Mouse (Mus musculus) cerebellum, postnatal 10 days (tissue): ENCODE data around the gene Cplx3.

Experiments used
- DNase-seq, 2 experiments: peaks; one replicate each; pipeline ENCODE4 v3.0.0; 2021; ENCODE audit warnings: mixed read lengths in 2 of 2

The Cplx3 gene

DNA sequence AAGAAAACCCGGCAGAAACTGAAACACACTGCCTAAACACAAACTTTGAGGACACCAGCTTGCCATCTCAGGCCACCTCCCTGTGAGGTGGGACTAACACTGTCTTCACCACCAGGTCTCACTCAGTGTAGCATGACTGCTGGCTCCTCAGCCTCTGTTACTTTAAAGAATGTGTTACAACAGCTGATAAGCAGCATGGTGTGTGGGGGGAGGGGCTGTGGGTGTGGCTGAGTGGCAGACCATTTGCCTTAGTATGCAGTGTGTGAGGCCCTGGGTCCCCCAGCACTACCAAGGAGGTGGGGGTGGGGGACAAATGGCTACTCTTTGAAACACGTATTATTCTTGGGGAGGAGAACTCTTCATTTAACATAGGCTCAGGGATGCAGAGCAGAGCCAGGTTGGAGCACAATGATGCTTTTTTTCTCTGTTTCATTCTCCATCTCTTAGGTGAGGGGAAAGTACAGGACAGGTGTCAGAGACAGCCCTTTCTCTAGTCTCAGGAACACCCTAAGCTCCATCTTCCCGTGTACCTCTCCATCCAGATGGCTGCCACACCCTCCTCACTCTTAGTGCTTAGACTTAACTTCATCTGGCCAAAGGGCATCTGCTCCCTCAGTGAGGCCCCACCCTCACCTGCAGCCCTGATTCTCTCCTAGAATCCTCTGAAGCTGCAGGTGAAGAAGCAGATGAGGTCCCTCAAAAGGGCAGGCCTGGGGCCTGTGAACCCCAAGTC, 5.3 kb downstream of the Cplx3 start:
- peak; percentile 57 to 66 for DNase-seq

DNA sequence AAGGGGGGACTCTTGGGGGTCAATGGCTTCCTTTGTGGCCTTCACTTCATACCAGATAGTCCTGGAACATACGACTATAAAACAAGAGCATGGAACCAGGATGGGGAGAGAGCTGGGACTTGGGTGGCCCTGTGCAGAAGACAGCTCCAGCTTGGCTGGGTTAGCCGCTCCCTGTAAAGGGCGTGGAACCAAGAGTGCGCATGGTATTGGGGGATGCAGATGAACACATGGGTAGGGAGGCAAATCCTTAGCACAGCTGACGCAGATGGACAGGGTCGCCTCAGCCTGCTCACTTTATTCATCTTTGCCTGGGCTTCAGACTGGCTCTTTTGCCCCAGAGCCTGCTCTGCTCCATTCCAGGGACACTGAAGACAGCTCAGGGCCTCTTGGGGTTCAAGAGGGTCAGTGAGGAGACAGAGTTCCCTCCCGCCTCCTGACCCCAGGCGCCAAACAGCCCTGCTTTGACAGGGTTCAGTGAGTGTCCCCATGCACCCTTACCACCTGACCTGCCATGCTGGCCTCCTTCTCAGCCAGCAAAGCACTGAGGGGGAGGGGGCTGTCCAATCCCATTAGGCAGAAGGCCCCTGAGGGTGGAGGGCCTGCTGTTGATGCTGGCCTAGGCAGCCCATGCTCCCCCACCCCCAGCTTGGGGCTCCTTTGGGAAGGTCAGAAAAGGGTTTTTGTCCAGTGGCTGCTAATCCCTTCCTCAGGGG, 7.1 kb downstream of the Cplx3 start:
- DNase-seq = peak; percentile 59 to 65

DNA sequence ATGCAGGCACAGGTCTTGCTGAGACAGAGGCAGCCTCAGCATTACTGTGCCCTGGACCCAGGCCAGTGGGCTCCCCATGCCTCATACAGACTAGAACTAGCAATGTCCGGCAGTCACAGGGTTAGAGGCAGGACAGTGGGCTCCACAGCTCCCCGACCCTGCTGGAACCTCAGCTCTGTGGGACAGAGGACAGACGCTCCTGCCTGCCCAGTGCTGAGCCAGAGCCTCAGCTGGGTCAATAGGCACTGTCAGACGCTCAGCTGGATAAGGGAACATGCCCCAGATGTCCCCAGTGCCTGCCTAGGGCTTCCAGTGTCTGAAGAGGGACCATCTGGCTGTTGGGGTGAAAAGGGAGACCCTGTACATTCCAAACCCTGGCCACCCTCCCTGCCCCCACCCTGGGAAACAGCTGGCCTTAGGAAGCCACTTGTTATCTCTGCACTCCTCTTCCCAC, 8.1 kb downstream of the Cplx3 start:
- peak; percentile 58 to 62 for DNase-seq

DNA sequence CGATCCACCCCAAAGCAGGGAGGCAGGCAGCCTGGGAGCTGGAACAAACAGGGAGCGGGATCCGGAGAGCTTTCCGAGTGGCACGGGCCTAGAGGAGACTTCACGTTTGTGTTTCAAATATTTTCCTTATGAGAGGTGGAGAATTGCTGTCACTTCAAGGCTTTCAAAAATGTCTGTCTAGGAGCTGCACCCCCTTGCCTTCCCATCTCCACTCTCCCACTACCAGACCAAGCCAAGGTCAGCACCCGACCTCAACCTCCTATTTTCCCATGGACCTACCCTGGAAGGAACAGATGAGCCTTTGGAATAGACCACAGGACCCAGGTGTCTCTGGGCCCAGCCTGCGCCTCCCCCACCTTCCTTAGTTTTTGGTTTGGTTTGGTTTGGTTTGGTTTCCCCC, 8.8 kb downstream of the Cplx3 start:
- DNase-seq = no peak

DNA sequence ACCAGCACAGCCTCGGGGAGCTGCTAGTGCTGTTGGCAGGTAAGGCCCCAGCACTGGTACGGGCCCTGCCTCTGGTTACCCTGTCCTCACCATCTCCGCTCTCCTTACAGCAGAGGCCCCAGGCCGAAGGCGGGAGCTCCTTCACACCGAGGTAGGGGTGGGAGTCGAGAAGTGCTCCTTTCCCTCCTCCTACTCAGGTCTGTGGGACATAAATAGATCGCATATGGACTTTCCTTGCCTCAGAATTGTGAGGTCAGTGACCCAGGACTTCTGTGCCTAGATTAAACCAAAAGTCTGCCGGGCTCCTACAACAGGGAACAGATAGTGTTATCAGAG, 11.9 kb downstream of the Cplx3 start:
- DNase-seq = no peak

DNA sequence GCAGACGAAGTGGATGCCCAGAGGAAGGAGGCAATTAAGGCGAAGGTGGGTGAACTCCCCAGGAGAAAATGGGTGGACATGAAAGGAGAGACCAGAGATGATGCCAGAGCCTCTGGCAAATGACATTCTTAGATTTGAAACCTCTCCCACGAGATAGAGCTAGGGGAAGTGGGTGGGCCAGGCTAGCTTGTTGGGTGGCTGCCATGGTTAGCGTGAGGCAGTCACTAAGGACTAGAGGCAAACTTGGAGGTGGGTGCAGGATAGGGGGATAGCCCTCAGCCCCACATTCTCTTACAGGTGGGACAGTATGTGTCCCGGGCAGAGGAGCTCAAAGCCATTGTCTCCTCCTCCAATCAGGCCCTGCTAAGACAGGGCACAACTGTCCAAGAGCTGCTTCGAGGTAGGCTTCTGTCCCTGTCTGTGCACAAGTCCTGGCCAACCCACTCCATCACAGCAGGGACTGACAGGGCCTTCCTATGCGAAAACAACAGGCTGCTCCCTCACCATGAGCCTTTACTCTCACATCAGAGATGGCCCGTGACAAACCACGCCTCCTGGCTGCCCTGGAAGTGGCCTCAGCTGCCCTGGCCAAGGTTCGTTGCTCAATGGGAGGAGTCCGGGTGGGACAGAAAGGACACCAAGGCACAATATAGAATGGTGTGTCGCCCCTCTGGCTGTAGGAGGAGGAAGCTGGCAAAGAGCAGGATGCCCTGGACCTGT, 12.5 kb downstream of the Cplx3 start:
- DNase-seq = peak in 1 of 2 experiments; percentile 54

DNA sequence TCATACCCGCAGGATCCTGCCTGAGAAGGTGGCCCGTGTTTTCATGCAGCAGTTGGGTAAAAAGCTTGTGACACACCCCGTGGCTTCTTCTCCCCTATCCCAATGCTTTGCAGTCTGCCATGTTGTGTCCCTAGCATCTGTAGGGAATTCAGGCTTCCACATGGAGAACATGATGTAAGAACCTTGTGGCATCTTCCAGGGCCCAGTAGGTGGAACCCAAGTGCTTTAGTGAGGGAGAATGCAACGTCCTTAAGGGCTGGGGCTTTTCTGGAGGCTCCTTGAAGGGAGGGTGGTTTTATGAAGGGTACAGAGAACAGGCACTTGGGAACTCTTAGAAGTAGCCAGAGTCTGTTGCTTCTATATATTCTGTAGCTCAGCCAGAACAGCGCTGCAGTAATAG, 15.4 kb downstream of the Cplx3 start:
- DNase-seq = peak; percentile 52 to 55

DNA sequence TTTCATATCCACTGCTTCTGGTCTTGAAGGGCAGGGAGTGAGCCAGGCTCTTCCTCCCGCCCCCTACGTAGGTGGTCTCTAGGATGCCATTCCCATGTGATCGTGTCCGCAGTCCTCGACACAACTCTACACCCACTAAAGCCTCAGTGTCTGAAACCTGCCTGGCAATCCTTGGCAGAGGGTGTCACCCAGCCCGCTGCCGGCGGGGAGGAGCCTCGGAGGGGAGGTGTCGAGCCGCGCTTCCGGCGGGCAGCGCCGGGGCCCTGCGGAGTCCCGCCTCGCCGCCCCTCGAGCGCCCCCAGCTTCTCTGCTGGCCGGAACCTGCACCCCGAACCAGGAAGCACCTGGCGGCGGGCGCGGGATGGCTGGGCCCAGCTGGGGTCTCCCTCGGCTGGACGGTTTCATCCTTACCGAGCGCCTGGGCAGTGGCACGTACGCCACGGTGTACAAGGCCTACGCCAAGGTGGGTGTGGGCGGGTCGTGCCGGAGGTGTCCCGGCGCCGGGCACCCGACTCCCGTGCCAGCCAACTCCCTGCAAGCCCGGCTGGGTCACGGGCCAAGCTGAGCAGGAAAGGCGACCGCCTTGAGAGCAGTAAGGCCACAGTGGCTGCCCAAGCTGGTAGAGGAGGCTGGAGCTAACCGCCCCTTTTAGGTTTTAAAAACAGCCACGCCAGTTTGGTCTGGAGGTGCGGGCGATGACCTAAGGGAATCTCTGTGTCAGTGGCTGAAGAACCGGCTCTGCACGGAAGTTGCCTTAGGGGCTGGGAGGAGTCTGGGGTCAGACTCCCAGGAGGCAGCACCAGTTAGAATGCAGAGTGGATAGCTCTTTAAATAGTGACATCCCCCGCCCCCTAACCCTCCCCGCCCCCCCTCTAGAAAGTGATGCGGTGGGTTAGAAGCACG, 16.6 kb downstream of the Cplx3 start, which contains the start of gene Ulk3:
Gene Ulk3, plus strand, starts transcription at position 229 of the 903 bp plus-strand sequence.
- DNase-seq = peak; percentile 81 to 87

DNA sequence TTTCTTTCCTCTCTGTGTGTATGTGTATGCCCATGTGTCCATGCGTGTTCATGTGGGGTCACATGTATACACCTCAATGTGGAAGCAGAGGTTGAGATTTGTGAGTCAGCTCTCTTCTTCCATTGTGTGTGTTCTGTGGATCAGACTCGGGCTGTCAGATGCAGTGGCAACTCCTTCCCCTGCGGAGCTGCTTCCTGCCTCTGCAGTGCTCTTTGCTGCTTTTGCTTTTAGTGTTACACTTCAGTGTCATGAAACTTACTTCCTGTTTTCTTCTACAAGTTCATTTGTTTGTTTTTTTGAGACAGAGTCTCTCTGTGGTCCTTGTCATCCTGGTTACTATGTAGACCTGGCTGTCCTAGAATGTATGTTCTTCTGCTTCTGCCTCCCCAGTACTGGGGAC, 21.1 kb downstream of the Cplx3 start:
- no peak for DNase-seq

DNA sequence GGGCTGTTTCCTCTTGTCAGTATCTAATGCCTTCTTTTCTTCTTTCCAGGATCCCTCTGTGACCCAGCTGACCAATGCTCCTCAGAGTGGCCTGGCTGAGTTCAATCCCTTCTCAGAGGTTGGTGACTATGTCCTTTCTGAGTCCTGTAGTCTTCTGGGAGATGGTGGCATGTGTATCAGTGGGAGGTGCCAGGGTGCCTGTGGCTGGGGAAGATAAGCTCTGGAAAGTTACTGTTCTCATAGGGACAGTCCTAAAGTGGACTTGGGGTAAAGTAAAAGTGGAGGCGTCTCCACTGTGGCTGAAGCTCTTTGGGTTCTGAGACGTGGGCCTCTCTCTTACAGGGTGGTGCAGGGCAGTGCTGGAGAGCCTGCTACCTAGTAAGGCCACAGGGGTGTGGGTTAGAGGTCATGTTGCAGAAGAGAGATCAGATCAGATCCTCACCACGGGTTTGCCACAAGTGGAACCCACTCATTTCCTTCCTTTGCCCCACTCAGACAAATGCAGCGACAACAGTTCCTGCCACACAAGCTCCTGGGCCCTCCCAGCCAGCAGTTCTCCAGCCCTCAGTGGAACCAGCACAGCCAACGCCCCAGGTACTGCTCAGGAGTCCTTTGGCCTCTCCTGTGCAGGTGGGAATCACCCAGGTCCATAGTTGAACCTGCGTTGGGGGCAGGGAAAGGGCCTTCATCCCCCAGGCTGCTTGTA, 28.8 kb downstream of the Cplx3 start:
- no peak for DNase-seq

DNA sequence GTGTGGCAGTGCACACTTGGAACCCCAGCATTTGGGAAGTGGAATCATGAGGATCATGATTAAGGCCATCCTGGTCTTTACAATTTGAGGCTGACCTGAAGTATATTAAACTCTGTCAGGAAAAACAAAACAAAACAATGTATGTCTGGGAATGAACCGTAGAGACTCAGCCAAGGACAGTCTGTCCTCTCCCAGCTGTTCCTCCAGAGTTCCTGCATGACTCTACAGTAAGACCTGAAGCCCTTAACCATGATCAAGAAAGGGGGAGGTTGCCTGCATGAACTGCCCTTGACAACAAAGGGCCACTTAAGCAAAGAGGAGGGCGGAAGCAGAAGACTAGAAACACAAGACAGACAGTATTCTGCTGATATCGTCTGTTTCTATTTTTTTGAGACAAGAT, 30.5 kb downstream of the Cplx3 start:
- DNase-seq = no peak

DNA sequence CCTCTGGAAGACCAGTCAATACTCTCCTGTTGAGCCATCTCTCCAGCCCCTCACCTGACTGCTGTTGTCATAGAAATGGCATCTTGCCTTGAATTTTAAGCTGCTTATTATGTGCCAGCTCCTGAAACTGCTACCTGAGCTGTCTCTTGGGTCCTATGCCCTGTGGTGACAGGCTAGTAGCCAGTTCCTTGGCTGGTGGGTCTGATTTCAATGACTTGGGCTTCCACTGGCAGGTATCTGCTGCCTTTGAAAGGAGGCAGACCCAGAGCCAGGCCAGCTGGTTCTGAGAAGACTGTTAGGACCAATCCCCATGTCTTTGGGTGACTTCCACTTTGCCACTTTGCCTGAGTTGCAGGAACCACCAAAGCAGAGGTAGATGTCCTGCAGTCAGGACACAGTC, 31.7 kb downstream of the Cplx3 start:
- no peak for DNase-seq

DNA sequence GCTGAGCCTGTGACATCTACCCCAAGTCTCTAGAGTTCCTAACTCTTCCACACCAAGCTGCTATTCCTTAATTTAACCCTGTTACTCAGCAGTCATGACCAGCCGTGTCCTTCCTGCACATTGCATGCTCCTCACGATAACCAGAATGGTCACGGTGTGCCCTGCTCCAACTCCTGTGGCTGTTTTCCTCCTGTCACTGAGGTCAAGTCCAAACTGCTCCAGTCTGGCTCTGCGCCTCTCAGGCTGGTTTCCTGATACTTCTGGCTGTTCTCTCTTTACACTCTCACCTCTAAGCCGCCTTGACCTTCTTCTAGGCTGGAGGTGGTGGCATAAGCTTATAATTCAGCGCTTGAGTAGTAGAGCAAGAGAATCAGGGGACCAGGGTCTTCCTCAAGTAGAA, 37.6 kb downstream of the Cplx3 start:
- DNase-seq = no peak

DNA sequence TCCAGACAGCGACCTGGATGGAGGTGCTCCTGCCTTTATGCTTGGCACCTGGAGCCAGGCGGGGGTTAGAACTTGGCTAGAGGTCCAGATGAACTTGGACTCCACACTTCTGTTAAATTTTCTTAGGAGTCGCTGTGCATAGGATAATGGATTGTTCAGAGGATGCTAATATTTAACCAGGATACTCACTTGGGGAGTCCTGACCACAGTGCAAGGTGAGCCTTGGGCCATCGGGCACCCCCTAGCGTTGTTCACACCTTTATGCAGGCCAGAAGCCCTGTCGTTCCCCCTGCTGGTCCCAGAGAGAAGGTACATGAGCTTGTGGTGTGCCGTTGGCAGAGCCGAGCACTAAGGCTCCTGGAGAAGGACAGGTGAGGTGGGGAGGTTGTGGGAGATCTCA, 39.2 kb downstream of the Cplx3 start:
- no peak for DNase-seq

DNA sequence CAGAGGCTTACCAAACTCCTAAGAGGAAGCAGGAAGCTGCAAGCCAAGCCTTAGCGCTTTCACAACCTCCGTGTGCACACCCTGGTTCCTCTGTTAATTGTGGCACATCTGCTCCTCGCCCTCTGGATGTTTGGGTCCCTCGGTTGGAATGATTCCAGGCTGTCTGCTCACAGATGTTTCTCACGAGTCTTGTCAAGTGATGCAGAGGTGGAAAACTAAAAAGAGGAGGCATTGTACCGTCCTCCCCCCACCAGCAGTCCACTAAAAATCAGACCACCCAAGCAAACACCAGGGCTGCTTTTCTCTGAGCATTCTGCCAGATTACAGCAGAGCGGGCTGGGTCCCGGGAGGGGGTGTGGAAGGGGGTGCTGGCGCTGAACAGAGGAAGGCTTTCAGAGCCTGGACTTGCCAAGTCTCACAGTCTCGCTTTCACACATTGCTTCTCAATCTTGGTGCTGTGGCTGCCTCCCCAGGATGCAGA, 40.3 kb downstream of the Cplx3 start:
- peak; percentile 58 to 76 for DNase-seq

DNA sequence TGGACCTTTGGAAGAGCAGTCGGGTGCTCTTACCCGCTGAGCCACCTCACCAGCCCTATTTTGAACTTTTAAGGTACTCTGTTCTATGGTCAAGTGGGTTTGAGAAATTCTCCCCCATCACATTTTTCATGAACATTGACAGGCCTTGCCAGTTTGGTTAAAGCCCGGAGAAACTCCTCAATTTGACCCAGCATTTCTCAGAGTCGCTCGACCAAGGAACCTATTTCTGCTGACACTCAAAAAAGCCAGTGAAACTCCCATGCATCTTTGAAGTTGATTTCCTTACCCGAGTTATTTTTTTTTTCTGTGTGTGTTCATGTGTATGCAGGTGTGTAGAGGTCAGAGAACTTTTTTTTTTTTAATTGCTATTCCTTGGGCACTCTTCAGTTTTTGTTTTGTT, 41.5 kb downstream of the Cplx3 start:
- no peak for DNase-seq

DNA sequence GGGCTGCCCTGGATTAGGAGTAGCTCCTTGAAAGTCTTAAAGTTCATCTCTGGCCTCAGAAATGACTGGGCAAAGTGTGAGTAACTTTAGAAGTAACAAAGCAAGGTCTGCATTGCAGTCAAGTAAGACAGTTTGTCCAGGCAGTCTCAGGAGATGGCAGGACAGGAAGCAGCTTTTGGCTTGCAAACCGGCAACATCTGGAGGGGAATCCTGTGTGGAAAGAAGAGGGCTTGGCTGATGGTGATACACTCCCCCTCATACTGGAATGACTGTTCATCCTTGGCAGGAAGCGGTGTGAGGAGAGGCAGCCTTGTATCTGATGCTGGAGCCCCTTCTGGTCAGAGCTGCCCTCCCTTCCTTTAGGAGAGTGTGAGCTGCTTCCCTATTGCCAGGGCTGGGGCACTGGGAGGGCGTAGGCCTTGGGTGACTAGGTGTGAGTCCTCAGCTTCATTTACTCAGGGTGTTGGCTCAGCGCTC, 43.1 kb downstream of the Cplx3 start:
- no peak for DNase-seq

DNA sequence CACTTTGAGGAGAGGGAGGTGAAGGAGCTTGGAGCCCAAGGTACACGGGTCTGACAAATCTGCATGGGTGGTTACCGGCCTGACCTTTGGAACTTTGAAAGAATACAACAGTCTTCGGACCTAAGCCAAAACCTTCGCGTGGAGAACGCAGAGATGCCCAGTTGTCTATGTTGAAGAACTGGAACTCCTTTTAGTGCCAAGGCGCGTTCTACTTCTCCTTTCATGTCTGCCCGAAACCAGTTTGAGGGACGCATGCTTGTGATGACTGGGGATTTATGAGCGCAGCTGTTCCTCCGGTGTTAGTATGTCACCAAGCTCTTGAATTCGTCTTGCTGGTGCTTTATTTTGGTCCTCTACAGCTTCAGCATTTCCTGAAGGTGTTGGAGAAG, 44.4 kb downstream of the Cplx3 start:
- no peak for DNase-seq

DNA sequence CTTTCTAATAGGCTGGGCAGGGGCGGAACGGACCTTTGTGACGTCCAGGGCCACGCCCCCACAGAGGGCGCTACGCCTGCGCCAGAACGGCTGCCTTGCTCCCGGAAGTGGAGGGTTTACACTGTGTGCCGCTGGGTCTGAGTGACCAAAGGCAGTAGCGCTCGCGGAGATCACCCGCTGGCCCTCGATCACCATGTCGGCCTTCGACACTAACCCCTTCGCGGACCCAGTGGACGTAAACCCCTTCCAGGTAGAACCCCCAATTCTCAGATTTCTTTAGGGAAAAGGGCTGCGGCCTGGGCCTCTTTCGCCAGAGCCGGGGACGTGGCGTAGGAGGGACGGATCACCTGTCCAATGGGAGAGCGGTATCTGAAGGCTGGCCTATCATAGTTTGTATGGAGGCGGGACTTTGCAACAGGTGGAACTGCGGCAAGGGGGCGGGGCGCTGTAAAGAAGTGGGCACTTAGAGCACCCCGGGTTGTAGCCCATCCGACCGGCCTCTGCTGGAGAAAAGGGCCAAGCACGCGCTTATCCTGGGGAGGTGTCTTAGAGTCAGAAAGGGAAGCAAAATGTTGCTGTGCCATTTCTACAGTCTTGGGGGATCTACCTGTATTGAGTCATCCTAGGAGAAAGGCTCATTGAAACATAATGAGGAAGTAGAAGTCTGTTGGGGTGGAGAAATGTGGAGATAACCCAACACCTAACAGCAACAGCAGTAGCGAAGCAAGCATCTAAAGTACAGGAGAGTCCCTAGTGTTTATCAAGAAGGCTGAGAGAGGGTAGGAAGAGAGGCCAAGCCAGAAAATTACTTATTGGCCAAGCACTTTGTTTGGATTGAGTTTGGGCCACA, 45.0 kb downstream of the Cplx3 start, which contains the start of gene Scamp2:
Gene Scamp2, plus strand, starts transcription at position 83 of the 850 bp plus-strand sequence.
- DNase-seq = peak; percentile 98

DNA sequence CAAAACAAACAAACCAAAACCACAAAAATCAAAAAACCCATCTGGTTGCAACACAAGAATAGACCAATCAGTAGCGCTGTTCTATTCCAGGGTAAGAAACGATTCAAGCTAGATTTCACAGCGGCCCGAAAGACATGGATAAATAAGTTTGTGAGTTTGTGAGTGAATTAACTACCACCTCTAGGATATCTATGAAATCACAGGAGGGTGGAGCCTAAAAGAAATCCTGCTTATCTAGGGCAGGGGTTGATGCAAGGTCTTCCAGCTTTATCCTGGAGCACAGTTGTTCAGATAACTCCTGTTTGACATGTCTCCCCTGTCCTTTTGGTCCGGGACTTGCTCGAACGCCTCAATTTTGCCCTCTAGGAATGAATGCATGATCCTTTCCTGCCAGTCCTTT, 45.8 kb downstream of the Cplx3 start:
- DNase-seq = no peak

DNA sequence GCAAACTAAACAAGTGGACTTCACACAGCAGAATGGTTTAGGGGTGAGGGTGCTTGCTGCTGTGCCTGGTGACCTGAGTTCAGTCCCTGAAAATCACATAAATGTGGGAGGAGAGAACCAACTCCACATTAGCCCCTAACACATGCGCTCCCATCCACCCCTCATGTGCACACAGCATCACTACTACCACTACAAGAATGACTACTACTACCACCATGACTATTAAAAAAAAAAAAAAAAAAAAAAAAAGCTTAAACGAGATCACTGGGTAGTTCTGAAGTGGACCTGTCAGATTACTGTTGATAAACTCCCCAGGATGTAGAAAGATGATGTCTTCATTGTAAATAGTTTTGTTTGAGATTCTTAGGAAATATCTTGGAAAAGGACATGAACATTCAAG, 46.5 kb downstream of the Cplx3 start:
- no peak for DNase-seq
